Mouse (Mus musculus): ENCODE data around the gene Wwox. TPM values are rescaled to one million over a fixed set of nuclear protein-coding genes. Genes with fewer than 3 reads are reported as not detected.

Gene Wwox
- polyA plus RNA-seq, 1 experiment = 11.3 TPM

- no peaks in the 10 kb centered on the region; the same call in 1 of the 2 replicates for H3K9me3 ChIP-seq (replicated peaks; ENCODE audit: control insufficient read depth, insufficient read depth, low read length, poor library complexity, severe bottlenecking)
- no peaks in the 10 kb centered on the region for H3K27me3 ChIP-seq (ENCODE audit: control insufficient read depth, insufficient read depth, low read length, poor library complexity, severe bottlenecking)
- H3K27ac ChIP-seq (ENCODE audit: insufficient read depth, low read length) = no peak overlapping the region
- H3K4me1 ChIP-seq (ENCODE audit: control insufficient read depth, insufficient read depth, low read length) = no peaks in the 10 kb centered on the region
- no peaks in the 10 kb centered on the region for H3K36me3 ChIP-seq (ENCODE audit: control insufficient read depth, insufficient read depth, low read length, poor library complexity, severe bottlenecking)
- H3K9ac ChIP-seq (ENCODE audit: low read depth, poor library complexity, severe bottlenecking) = no peak overlapping the region
- TF ChIP-seq CTCF (IDR thresholded peaks at IDR 0.05; ENCODE audit: low read depth, low read length) = no peak
- no peak for TF ChIP-seq EP300 (IDR thresholded peaks at IDR 0.05; ENCODE audit: insufficient read depth, low read depth, low read length)
- TF ChIP-seq POLR2A (IDR thresholded peaks at IDR 0.05; ENCODE audit: insufficient read depth, low read length) = no peak
- no peak overlapping the region for H3K4me3 ChIP-seq (ENCODE audit: low read depth, low read length)
Measured at GRCm38 (mm10) chr8:114941644-114942043, 502.2 kb downstream of the Wwox start.

- H3K4me1 ChIP-seq (ENCODE audit: control insufficient read depth, insufficient read depth, low read length) = no peaks in the 10 kb centered on the region
- H3K27ac ChIP-seq (ENCODE audit: insufficient read depth, low read length) = no peak overlapping the region
- no peak overlapping the region for H3K9ac ChIP-seq (ENCODE audit: low read depth, poor library complexity, severe bottlenecking)
- H3K36me3 ChIP-seq (ENCODE audit: control insufficient read depth, insufficient read depth, low read length, poor library complexity, severe bottlenecking) = no peaks in the 10 kb centered on the region
- H3K9me3 ChIP-seq (replicated peaks; ENCODE audit: control insufficient read depth, insufficient read depth, low read length, poor library complexity, severe bottlenecking) = no peaks in the 10 kb centered on the region; the same call in 1 of the 2 replicates
- TF ChIP-seq POLR2A (IDR thresholded peaks at IDR 0.05; ENCODE audit: insufficient read depth, low read length) (no peak), CTCF (IDR thresholded peaks at IDR 0.05; ENCODE audit: low read depth, low read length) (no peak), EP300 (IDR thresholded peaks at IDR 0.05; ENCODE audit: insufficient read depth, low read depth, low read length) (no peak)
- H3K27me3 ChIP-seq (ENCODE audit: control insufficient read depth, insufficient read depth, low read length, poor library complexity, severe bottlenecking) = no peaks in the 10 kb centered on the region
- no peak overlapping the region for H3K4me3 ChIP-seq (ENCODE audit: low read depth, low read length)
Measured at GRCm38 (mm10) chr8:114947921-114948320, 508.5 kb downstream of the Wwox start.

GRCm38 (mm10) chr8:114956377-114957168 lies 517.1 kb downstream of the Wwox start:
- no peak overlapping the region for H3K27ac ChIP-seq (ENCODE audit: insufficient read depth, low read length)
- TF ChIP-seq CTCF (IDR thresholded peaks at IDR 0.05; ENCODE audit: low read depth, low read length) (no peak), POLR2A (IDR thresholded peaks at IDR 0.05; ENCODE audit: insufficient read depth, low read length) (no peak)
- H3K9ac ChIP-seq (ENCODE audit: low read depth, poor library complexity, severe bottlenecking) = no peak overlapping the region
- no peaks in the 10 kb centered on the region for H3K9me3 ChIP-seq (replicated peaks; ENCODE audit: control insufficient read depth, insufficient read depth, low read length, poor library complexity, severe bottlenecking)
- no peak overlapping the region for H3K4me3 ChIP-seq (ENCODE audit: low read depth, low read length)
- H3K4me1 ChIP-seq (ENCODE audit: control insufficient read depth, insufficient read depth, low read length) = no peaks in the 10 kb centered on the region
- no peaks in the 10 kb centered on the region for H3K27me3 ChIP-seq (ENCODE audit: control insufficient read depth, insufficient read depth, low read length, poor library complexity, severe bottlenecking)
- no peaks in the 10 kb centered on the region for H3K36me3 ChIP-seq (ENCODE audit: control insufficient read depth, insufficient read depth, low read length, poor library complexity, severe bottlenecking)

- H3K27me3 ChIP-seq (ENCODE audit: control insufficient read depth, insufficient read depth, low read length, poor library complexity, severe bottlenecking) = no peaks in the 10 kb centered on the region
- TF ChIP-seq CTCF (IDR thresholded peaks at IDR 0.05; ENCODE audit: low read depth, low read length) (no peak), POLR2A (IDR thresholded peaks at IDR 0.05; ENCODE audit: insufficient read depth, low read length) (no peak), EP300 (IDR thresholded peaks at IDR 0.05; ENCODE audit: insufficient read depth, low read depth, low read length) (no peak)
- no peak overlapping the region for H3K9ac ChIP-seq (ENCODE audit: low read depth, poor library complexity, severe bottlenecking)
- H3K27ac ChIP-seq (ENCODE audit: insufficient read depth, low read length) = no peak overlapping the region
- H3K4me1 ChIP-seq (ENCODE audit: control insufficient read depth, insufficient read depth, low read length) = no peaks in the 10 kb centered on the region
- H3K36me3 ChIP-seq (ENCODE audit: control insufficient read depth, insufficient read depth, low read length, poor library complexity, severe bottlenecking) = no peaks in the 10 kb centered on the region
- no peaks in the 10 kb centered on the region for H3K9me3 ChIP-seq (replicated peaks; ENCODE audit: control insufficient read depth, insufficient read depth, low read length, poor library complexity, severe bottlenecking)
- H3K4me3 ChIP-seq (ENCODE audit: low read depth, low read length) = no peak overlapping the region
Measured at GRCm38 (mm10) chr8:114958437-114959107, 519.1 kb downstream of the Wwox start.

GRCm38 (mm10) chr8:114959406-114959805 lies 520.0 kb downstream of the Wwox start:
- Histone ChIP-seq H3K9me3 (replicated peaks; ENCODE audit: control insufficient read depth, insufficient read depth, low read length, poor library complexity, severe bottlenecking) (0 out of 2 replicates have a peak, but pooled peaks cover 2% of the 10 kb centered on the region), H3K36me3 (ENCODE audit: control insufficient read depth, insufficient read depth, low read length, poor library complexity, severe bottlenecking) (no peaks in the 10 kb centered on the region), H3K27me3 (ENCODE audit: control insufficient read depth, insufficient read depth, low read length, poor library complexity, severe bottlenecking) (no peaks in the 10 kb centered on the region), H3K4me3 (ENCODE audit: low read depth, low read length) (no peak overlapping the region), H3K9ac (ENCODE audit: low read depth, poor library complexity, severe bottlenecking) (no peak overlapping the region), H3K4me1 (ENCODE audit: control insufficient read depth, insufficient read depth, low read length) (no peaks in the 10 kb centered on the region), H3K27ac (ENCODE audit: insufficient read depth, low read length) (no peak overlapping the region)
- TF ChIP-seq POLR2A (IDR thresholded peaks at IDR 0.05; ENCODE audit: insufficient read depth, low read length) (no peak), CTCF (IDR thresholded peaks at IDR 0.05; ENCODE audit: low read depth, low read length) (no peak), EP300 (IDR thresholded peaks at IDR 0.05; ENCODE audit: insufficient read depth, low read depth, low read length) (no peak)

GRCm38 (mm10) chr8:114962494-114962893 lies 523.0 kb downstream of the Wwox start:
- no peak for TF ChIP-seq EP300 (IDR thresholded peaks at IDR 0.05; ENCODE audit: insufficient read depth, low read depth, low read length)
- Histone ChIP-seq H3K27me3 (ENCODE audit: control insufficient read depth, insufficient read depth, low read length, poor library complexity, severe bottlenecking) (no peaks in the 10 kb centered on the region), H3K27ac (ENCODE audit: insufficient read depth, low read length) (no peak overlapping the region), H3K4me1 (ENCODE audit: control insufficient read depth, insufficient read depth, low read length) (no peaks in the 10 kb centered on the region), H3K9me3 (replicated peaks; ENCODE audit: control insufficient read depth, insufficient read depth, low read length, poor library complexity, severe bottlenecking) (peaks cover 8% of the 10 kb centered on the region), H3K36me3 (ENCODE audit: control insufficient read depth, insufficient read depth, low read length, poor library complexity, severe bottlenecking) (no peaks in the 10 kb centered on the region), H3K4me3 (ENCODE audit: low read depth, low read length) (no peak overlapping the region), H3K9ac (ENCODE audit: low read depth, poor library complexity, severe bottlenecking) (no peak overlapping the region)

All from ES-Bruce4 (cell line).